Mouse (Mus musculus) spleen, postnatal 4 days (tissue): ENCODE results near the gene Tmem270.

Experiments used
- DNase-seq, 2 experiments: peaks; one replicate each; pipeline ENCODE4 v3.0.0; 2022; ENCODE audit warnings: low spot score in 2 of 2

Gene Tmem270

GRCm38 (mm10) chr5:134887447-134888335 lies 18.8 kb downstream of the Tmem270 start:
- no peak for DNase-seq

GRCm38 (mm10) chr5:134883077-134883476 lies 23.5 kb downstream of the Tmem270 start:
- DNase-seq, result no peak

- DNase-seq, result no peak
Measured at GRCm38 (mm10) chr5:134876801-134877200, 29.7 kb downstream of the Tmem270 start.

- no peak for DNase-seq
Measured at GRCm38 (mm10) chr5:134875245-134875644, 31.3 kb downstream of the Tmem270 start.

- DNase-seq, result no peak
Measured at GRCm38 (mm10) chr5:134873956-134874879, 32.3 kb downstream of the Tmem270 start.

- DNase-seq, result no peak
Measured at GRCm38 (mm10) chr5:134873034-134873433, 33.5 kb downstream of the Tmem270 start.

- DNase-seq, result no peak
Measured at GRCm38 (mm10) chr5:134872597-134872996, 33.9 kb downstream of the Tmem270 start.

GRCm38 (mm10) chr5:134868506-134868905 lies 38.0 kb downstream of the Tmem270 start:
- DNase-seq, result no peak

GRCm38 (mm10) chr5:134867320-134868144 lies 39.0 kb downstream of the Tmem270 start:
- DNase-seq, result no peak

GRCm38 (mm10) chr5:134865158-134865557 lies 41.4 kb downstream of the Tmem270 start:
- no peak for DNase-seq

- no peak for DNase-seq
Measured at GRCm38 (mm10) chr5:134861902-134862497, 44.5 kb downstream of the Tmem270 start.

GRCm38 (mm10) chr5:134859193-134859592 lies 47.3 kb downstream of the Tmem270 start:
- DNase-seq, result no peak

GRCm38 (mm10) chr5:134858378-134858777 lies 48.2 kb downstream of the Tmem270 start:
- no peak for DNase-seq

- DNase-seq, result no peak
Measured at GRCm38 (mm10) chr5:134852873-134853272, 53.7 kb downstream of the Tmem270 start.
